In the genomic region with DNA sequence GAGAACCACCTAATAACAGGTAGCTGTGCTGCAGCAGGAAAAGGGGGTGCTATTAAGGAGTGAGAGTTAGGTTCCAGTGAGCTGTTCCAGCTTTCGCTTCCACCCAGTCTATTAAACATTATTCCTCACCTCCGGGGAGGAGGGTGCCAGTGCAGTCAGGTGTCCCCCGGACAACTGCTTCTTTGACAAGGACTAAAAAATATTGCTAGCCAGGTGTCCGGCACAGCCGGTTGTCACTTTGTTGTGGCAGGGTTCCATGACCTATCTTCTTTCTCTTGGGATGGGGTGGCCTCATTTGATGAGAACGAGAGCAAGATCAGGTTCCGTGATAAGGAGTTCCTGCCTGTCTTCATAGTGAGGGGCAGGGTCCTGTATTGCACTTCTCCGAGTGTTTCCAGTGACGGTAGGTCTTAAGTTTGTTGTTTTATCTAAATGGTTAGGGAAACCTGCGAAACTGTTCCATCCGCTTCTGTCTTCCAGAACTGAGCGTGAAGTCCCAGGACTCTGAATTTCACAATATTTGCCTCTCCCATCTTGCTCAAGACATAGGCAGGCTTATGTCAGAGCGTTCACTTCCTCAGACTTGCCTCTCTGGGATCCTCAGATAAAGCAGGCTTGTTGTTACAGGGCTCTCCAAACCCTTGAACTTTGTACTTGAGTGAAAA, we compare ENCODE assay signal across 8 mouse cellular contexts. TPM values are rescaled to one million over a fixed set of nuclear protein-coding genes. Genes with fewer than 3 reads are reported as not detected.
DNase-seq lines count a peak whose midpoint lies in the region; ATAC-seq and TF ChIP-seq lines count a peak whose summit lies in the region.

No protein-coding gene starts in this region.

- peak overlapping the region; percentile 90 for H3K4me3 ChIP-seq in bone marrow, adult 2 months (replicated peaks; ENCODE audit: control insufficient read depth, low read depth, low read length)
- peak overlapping the region; percentile 71 for H3K4me3 ChIP-seq in forebrain, embryonic 13.5 days
- peak overlapping the region; percentile 79 for H3K4me3 ChIP-seq in lung, adult 2 months (replicated peaks; ENCODE audit: extremely low read depth, low read depth, low read length)

- peak overlapping the region; percentile 92 for H3K4me2 ChIP-seq in forebrain, embryonic 13.5 days

- peak overlapping the region; percentile 91 for H3K27ac ChIP-seq in bone marrow, adult 2 months (ENCODE audit: control insufficient read depth, insufficient read depth, low read depth, low read length, poor library complexity)
- no peak overlapping the region for H3K27ac ChIP-seq in forebrain, embryonic 13.5 days

- peaks cover 9% of the 10 kb centered on the region; the same call in 1 of the 2 replicates for H3K4me1 ChIP-seq in bone marrow, adult 2 months (ENCODE audit: control insufficient read depth, insufficient read depth, low read length)
- H3K4me1 ChIP-seq in forebrain, embryonic 13.5 days = peaks cover 25% of the 10 kb centered on the region
- H3K4me1 ChIP-seq in lung, adult 2 months (ENCODE audit: control insufficient read depth, insufficient read depth, low read length) = peaks cover 18% of the 10 kb centered on the region

- no peak for TF ChIP-seq POLR2A in bone marrow, adult 2 months (IDR thresholded peaks at IDR 0.05; ENCODE audit: borderline replicate concordance, control insufficient read depth, low read depth, low read length)
- no peak for TF ChIP-seq POLR2A in lung, adult 2 months (IDR thresholded peaks at IDR 0.05; ENCODE audit: borderline replicate concordance, extremely low read depth, low read depth, low read length)

- H3K9ac ChIP-seq in forebrain, embryonic 13.5 days = peak overlapping the region; percentile 85

- ATAC-seq in forebrain, embryonic 13.5 days = no peak

- no peaks in the 10 kb centered on the region for H3K9me3 ChIP-seq in forebrain, embryonic 13.5 days (replicated peaks)

- H3K36me3 ChIP-seq in forebrain, embryonic 13.5 days (ENCODE audit: poor library complexity, severe bottlenecking) = 0 out of 2 replicates have a peak, but pooled peaks cover 1% of the 10 kb centered on the region

- WGBS in bone marrow, adult 2 months = 7% methylated on average over 13 of the region's 13 CpGs
- WGBS in forebrain, embryonic 13.5 days = 65% methylated on average over 13 of the region's 13 CpGs
- 9% methylated on average over 13 of the region's 13 CpGs for WGBS in lung, adult 2 months

- TF ChIP-seq CTCF in bone marrow, adult 2 months (IDR thresholded peaks at IDR 0.05; ENCODE audit: control insufficient read depth, insufficient read depth, low read length) = no peak
- no peak for TF ChIP-seq CTCF in lung, adult 2 months (IDR thresholded peaks at IDR 0.05; ENCODE audit: insufficient read depth, low read length)

- peak; percentile 71 for DNase-seq in gastrocnemius, adult 18-20 months (ENCODE audit: low spot score)
- DNase-seq in gastrocnemius, postnatal 4 days (ENCODE audit: low spot score in 2 of 2) = no peak
- peak; percentile 48 for DNase-seq in induced T-regulatory cell, adult 2 months (ENCODE audit: low read depth)
- no peak for DNase-seq in lung, adult 2 months
- DNase-seq in skeletal muscle tissue, adult 2 months (ENCODE audit: low read depth, low spot score) = peak; percentile 71
- DNase-seq in frontal cortex, postnatal 14 days (ENCODE audit: low spot score in 2 of 2) = no peak

- H3K27me3 ChIP-seq in forebrain, embryonic 13.5 days = no peaks in the 10 kb centered on the region

RNA-seq across cellular contexts. Expression of a gene that starts 0.7 kb away (rescaled TPM):
- total RNA-seq in gastrocnemius, adult 18-20 months (2021) = 10 to 100 TPM; 16.5 to 16.9 TPM
- total RNA-seq in gastrocnemius, postnatal 4 days (2021) = 10 to 100 TPM; 20.3 to 20.8 TPM
- polyA plus RNA-seq in bone marrow, adult 2 months (2011; ENCODE audit: insufficient read depth, insufficient read length, low replicate concordance, missing spikeins) = 44.8 and 129 TPM in 2 replicates
- 2.9 and 3.4 TPM in 2 replicates for polyA plus RNA-seq in forebrain, embryonic 13.5 days (2015; fragmentation: Nextera tagmentation; extraction: Ambion mirVana)
- 36.2 and 39.7 TPM in 2 replicates for polyA plus RNA-seq in lung, adult 2 months (2012; rRNA removed)

Comparison
In these comparisons a context has a peak if more than half of its experiments do, and no peak if none do; other contexts are left out.
1. DNase-seq: peak in gastrocnemius, adult 18-20 months (single experiment), induced T-regulatory cell, adult 2 months (single experiment) and skeletal muscle tissue, adult 2 months (single experiment); none in gastrocnemius, postnatal 4 days (0 of 2), lung, adult 2 months (single experiment) and frontal cortex, postnatal 14 days (0 of 2).
2. Peak in every context shown above with its lines, with median percentiles within 50 percentile points of each other: H3K4me3 ChIP-seq.